In the genomic region with DNA sequence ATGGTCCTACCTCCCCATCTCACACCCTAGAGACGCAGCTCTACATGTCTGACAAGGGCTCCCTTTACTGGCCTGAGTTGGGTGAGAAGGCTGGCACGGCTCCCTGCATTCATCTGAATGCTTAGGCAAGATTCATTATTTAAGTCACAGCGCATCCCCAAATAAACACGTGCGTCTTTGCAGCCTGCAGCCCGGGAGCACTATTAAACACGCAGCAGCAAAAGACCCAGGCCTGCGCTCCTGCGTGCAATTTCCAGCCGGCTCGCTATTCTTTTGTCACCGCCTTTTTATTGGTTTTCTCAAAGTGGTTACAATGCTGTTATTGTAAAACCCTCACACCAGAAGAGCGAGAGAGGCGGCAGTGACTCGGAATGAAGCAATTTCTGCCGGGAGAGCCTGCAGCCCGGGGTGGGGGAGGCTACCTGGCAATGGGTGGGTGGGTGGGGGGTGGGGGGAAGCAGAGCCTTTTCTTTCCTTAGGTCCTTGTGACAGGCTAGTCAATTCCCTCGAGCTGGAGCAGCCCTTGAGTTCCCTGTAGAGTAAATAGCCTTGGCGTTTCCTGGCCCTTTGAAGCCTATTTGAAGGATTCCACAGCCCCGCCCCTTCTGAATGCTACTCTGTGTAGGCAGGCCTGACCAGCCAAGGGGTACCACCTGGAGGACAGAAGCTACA, we compare ENCODE assay signal across 11 mouse cellular contexts.
A peak's percentile ranks its signal among the peaks of the same experiment; 100 is the strongest.
DNase-seq lines count a peak whose midpoint lies in the region; ATAC-seq and TF ChIP-seq lines count a peak whose summit lies in the region.
"Had no signal": no experiment of that assay in that cellular context is flagged by ENCODE, and none has a peak within 500 bp of the region (broad histone marks: within the 10 kb centered on the region; RNA-seq: fewer than 3 reads in every experiment).

No protein-coding gene starts in this region.

- ATAC-seq in lung, embryonic 14.5 days (ENCODE audit: insufficient read depth), result peak; percentile 92
- ATAC-seq in embryonic facial prominence, embryonic 11.5 days (replicated peaks; ENCODE audit: insufficient number of reproducible peaks, low FRiP score, low TSS enrichment, low read depth), result peak; percentile 79
- ATAC-seq in hindbrain, embryonic 15.5 days (ENCODE audit: low FRiP score, low read depth), result peak; percentile 52
- ATAC-seq in midbrain, postnatal 0 days (ENCODE audit: low FRiP score), result 0 out of 2 replicates have a peak, but pooled peaks have one; percentile 23
- no peak for ATAC-seq in activated CD4-positive, CD25-positive, alpha-beta regulatory T cell, adult 4 months

- TF ChIP-seq CTCF in lung, embryonic 14.5 days (IDR thresholded peaks at IDR 0.05; ENCODE audit: low read depth), result no peak
- no peak for TF ChIP-seq CTCF in lung, adult 2 months (IDR thresholded peaks at IDR 0.05; ENCODE audit: insufficient read depth, low read length)
- TF ChIP-seq CTCF in midbrain, postnatal 0 days (IDR thresholded peaks at IDR 0.05), result no peak

- H3K9ac ChIP-seq in lung, embryonic 14.5 days, result no peak overlapping the region
- H3K9ac ChIP-seq in embryonic facial prominence, embryonic 11.5 days (replicated peaks; ENCODE audit: low read length), result no peak overlapping the region
- H3K9ac ChIP-seq in hindbrain, embryonic 15.5 days, result peak overlapping the region; percentile 16; the same call in 1 of the 2 replicates
- H3K9ac ChIP-seq in midbrain, postnatal 0 days (replicated peaks; ENCODE audit: low read length, poor library complexity, severe bottlenecking), result no peak overlapping the region

- peak overlapping the region; percentile 36; the same call in 1 of the 2 replicates for H3K27ac ChIP-seq in lung, embryonic 14.5 days (ENCODE audit: low read depth)
- H3K27ac ChIP-seq in embryonic facial prominence, embryonic 11.5 days (replicated peaks; ENCODE audit: low read depth, low read length), result no peak overlapping the region
- peak overlapping the region; percentile 53 for H3K27ac ChIP-seq in hindbrain, embryonic 15.5 days (replicated peaks)
- no peak overlapping the region for H3K27ac ChIP-seq in midbrain, postnatal 0 days (ENCODE audit: low read depth, low read length)
- H3K27ac ChIP-seq: macrophage had no signal

- no peaks in the 10 kb centered on the region for H3K27me3 ChIP-seq in lung, embryonic 14.5 days (ENCODE audit: insufficient read depth, low read length)
- H3K27me3 ChIP-seq in embryonic facial prominence, embryonic 11.5 days (ENCODE audit: control insufficient read depth, insufficient read depth, low read length), result no peaks in the 10 kb centered on the region
- H3K27me3 ChIP-seq in hindbrain, embryonic 15.5 days, result peaks cover 12% of the 10 kb centered on the region; the same call in 1 of the 2 replicates
- no peaks in the 10 kb centered on the region for H3K27me3 ChIP-seq in midbrain, postnatal 0 days (ENCODE audit: insufficient read depth, low read length)

- no peak overlapping the region for H3K4me3 ChIP-seq in lung, embryonic 14.5 days (ENCODE audit: low read depth, low read length)
- no peak overlapping the region for H3K4me3 ChIP-seq in lung, adult 2 months (replicated peaks; ENCODE audit: extremely low read depth, low read depth, low read length)
- no peak overlapping the region for H3K4me3 ChIP-seq in embryonic facial prominence, embryonic 11.5 days (ENCODE audit: low read depth, low read length)
- H3K4me3 ChIP-seq in hindbrain, embryonic 15.5 days, result no peak overlapping the region
- H3K4me3 ChIP-seq in midbrain, postnatal 0 days (ENCODE audit: low read depth, low read length), result no peak overlapping the region

- 17% methylated on average over 20 of the region's 20 CpGs for WGBS in lung, embryonic 14.5 days
- WGBS in lung, adult 2 months, result 41% methylated on average over 20 of the region's 20 CpGs
- WGBS in embryonic facial prominence, embryonic 11.5 days, result 22% methylated on average over 20 of the region's 20 CpGs
- WGBS in hindbrain, embryonic 15.5 days, result 20% methylated on average over 20 of the region's 20 CpGs
- WGBS in midbrain, postnatal 0 days, result 24% methylated on average over 20 of the region's 20 CpGs

- intact Hi-C loops in left cerebral cortex, postnatal 10 days (cut with DNase I), result no loop called here

- no peak for TF ChIP-seq POLR2A in lung, adult 2 months (IDR thresholded peaks at IDR 0.05; ENCODE audit: borderline replicate concordance, extremely low read depth, low read depth, low read length)

- H3K9me3 ChIP-seq in lung, embryonic 14.5 days (ENCODE audit: low read depth, low read length), result no peaks in the 10 kb centered on the region
- H3K9me3 ChIP-seq in embryonic facial prominence, embryonic 11.5 days (replicated peaks; ENCODE audit: control insufficient read depth, low read length), result no peaks in the 10 kb centered on the region
- no peaks in the 10 kb centered on the region for H3K9me3 ChIP-seq in hindbrain, embryonic 15.5 days
- no peaks in the 10 kb centered on the region for H3K9me3 ChIP-seq in midbrain, postnatal 0 days (ENCODE audit: low read length)
- H3K9me3 ChIP-seq: G1E had no signal

- H3K4me2 ChIP-seq in lung, embryonic 14.5 days, result peak overlapping the region; percentile 29; the same call in 1 of the 2 replicates
- H3K4me2 ChIP-seq in embryonic facial prominence, embryonic 11.5 days (ENCODE audit: low read depth, low read length), result peak overlapping the region; percentile 8; the same call in 1 of the 2 replicates
- H3K4me2 ChIP-seq in hindbrain, embryonic 15.5 days, result peak overlapping the region; percentile 34
- no peak overlapping the region for H3K4me2 ChIP-seq in midbrain, postnatal 0 days (ENCODE audit: low read depth, low read length, poor library complexity, severe bottlenecking)

- H3K4me1 ChIP-seq in lung, embryonic 14.5 days (ENCODE audit: insufficient read depth), result no peaks in the 10 kb centered on the region
- peaks cover 3% of the 10 kb centered on the region for H3K4me1 ChIP-seq in lung, adult 2 months (ENCODE audit: control insufficient read depth, insufficient read depth, low read length)
- H3K4me1 ChIP-seq in embryonic facial prominence, embryonic 11.5 days (ENCODE audit: control insufficient read depth, insufficient read depth, low read length), result no peaks in the 10 kb centered on the region
- peaks cover 16% of the 10 kb centered on the region; the same call in 1 of the 2 replicates for H3K4me1 ChIP-seq in hindbrain, embryonic 15.5 days (replicated peaks)
- H3K4me1 ChIP-seq in midbrain, postnatal 0 days (ENCODE audit: insufficient read depth, low read length), result no peaks in the 10 kb centered on the region

- DNase-seq in lung, embryonic 14.5 days, result peak; percentile 74
- no peak for DNase-seq in lung, adult 2 months
- peak; percentile 51 for DNase-seq in embryonic facial prominence, embryonic 11.5 days (ENCODE audit: low spot score)
- peak; percentile 39 for DNase-seq in midbrain, postnatal 0 days (ENCODE audit: low spot score)
- no peak for DNase-seq in spleen, postnatal 10 days (ENCODE audit: low spot score in 2 of 2)
- DNase-seq in left cerebral cortex, postnatal 10 days (ENCODE audit: extremely low spot score in 1 of 2, low spot score in 2 of 2), result no peak
- DNase-seq: kidney, postnatal 25 days had no signal

- H3K36me3 ChIP-seq in lung, embryonic 14.5 days (ENCODE audit: insufficient read depth), result no peaks in the 10 kb centered on the region
- H3K36me3 ChIP-seq in embryonic facial prominence, embryonic 11.5 days (replicated peaks; ENCODE audit: control insufficient read depth, insufficient read depth, low read depth, low read length), result no peaks in the 10 kb centered on the region
- no peaks in the 10 kb centered on the region for H3K36me3 ChIP-seq in hindbrain, embryonic 15.5 days
- no peaks in the 10 kb centered on the region for H3K36me3 ChIP-seq in midbrain, postnatal 0 days (ENCODE audit: insufficient read depth, low read length)
- H3K36me3 ChIP-seq: G1E had no signal

Comparison
In these comparisons a context has a peak if more than half of its experiments do, and no peak if none do; other contexts are left out.
1. DNase-seq: peak in lung, embryonic 14.5 days (single experiment), embryonic facial prominence, embryonic 11.5 days (single experiment) and midbrain, postnatal 0 days (single experiment); none in lung, adult 2 months (single experiment), spleen, postnatal 10 days (0 of 2) and left cerebral cortex, postnatal 10 days (0 of 2).
2. H3K27ac ChIP-seq: peak in lung, embryonic 14.5 days (single experiment) and hindbrain, embryonic 15.5 days (single experiment); none in embryonic facial prominence, embryonic 11.5 days (single experiment) and midbrain, postnatal 0 days (single experiment).